12 mouse cellular contexts compared by ENCODE assay signal in genomic region chr3:52621936-52622335, GRCm38 (mm10).
"Had no signal": no experiment of that assay in that cellular context is flagged by ENCODE, and none has a peak within 500 bp of the region (broad histone marks: within the 10 kb centered on the region; RNA-seq: fewer than 3 reads in every experiment).

No protein-coding gene starts in this region.

- ATAC-seq: hindbrain, postnatal 0 days; intestine, embryonic 16.5 days; liver, embryonic 12.5 days had no signal

- DNase-seq: gastrocnemius, postnatal 14 days; gastrocnemius, postnatal 36 days; heart, adult 2 months; heart, postnatal 10 days; heart, postnatal 4 days; kidney, postnatal 14 days; layer of hippocampus, adult 9-11 months; layer of hippocampus, postnatal 36 days; left cerebral cortex, postnatal 4 days had no signal
